Mouse (Mus musculus) liver (tissue): ENCODE results near the gene Cysltr2.
A peak's percentile ranks its signal among the peaks of the same experiment; 100 is the strongest.

ENCODE experiments used
- DNase-seq: peaks from one replicate; pipeline ENCODE4 v3.0.0-alpha.2; 2020; ENCODE audit warnings: mixed read lengths

The Cysltr2 gene

GRCm38 (mm10) chr14:72983456-72983855, 65.5 kb downstream of the Cysltr2 start:
- peak; percentile 53 for DNase-seq

- no peak for DNase-seq
Measured at GRCm38 (mm10) chr14:72982981-72983436, 65.9 kb downstream of the Cysltr2 start.

- DNase-seq: no peak
Measured at GRCm38 (mm10) chr14:72980761-72981160, 68.2 kb downstream of the Cysltr2 start.

- DNase-seq: no peak
Measured at GRCm38 (mm10) chr14:72980106-72980505, 68.8 kb downstream of the Cysltr2 start.

- DNase-seq: no peak
Measured at GRCm38 (mm10) chr14:72976111-72976510, 72.8 kb downstream of the Cysltr2 start.
